Mouse (Mus musculus): Measurements from ENCODE around the gene Tenm4.
A peak's percentile ranks its signal among the peaks of the same experiment; 100 is the strongest.

DNA sequence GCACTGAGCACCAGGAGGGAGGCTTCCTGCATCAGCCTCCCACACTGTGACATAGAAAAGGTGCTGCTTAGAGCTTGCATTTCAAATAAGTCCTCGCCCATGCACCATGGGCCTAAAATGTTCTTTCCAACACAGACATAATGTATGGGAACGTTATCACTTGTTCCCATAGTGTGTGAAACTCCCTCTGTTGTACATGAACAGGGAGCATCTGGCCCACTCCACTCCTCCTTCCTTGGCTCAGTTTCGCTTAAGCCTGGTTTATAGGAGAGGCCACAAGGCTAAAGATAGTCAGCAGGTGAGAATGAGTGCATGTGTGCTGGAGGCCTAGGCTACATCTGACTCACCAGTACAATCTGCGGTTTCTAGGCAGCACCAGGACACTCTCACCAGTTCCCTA is 667.9 kb downstream of the Tenm4 start:
- TF ChIP-seq E2F4 (IDR thresholded peaks at IDR 0.05; ENCODE audit: insufficient replicate concordance, low read depth, low read length) (no peak), MYC (IDR thresholded peaks at IDR 0.05; ENCODE audit: low read depth, low read length) (no peak), TCF12 (IDR thresholded peaks at IDR 0.05; ENCODE audit: low read depth, low read length) (peak; percentile 43; the same call in 1 of the 2 replicates), GABPA (IDR thresholded peaks at IDR 0.05; ENCODE audit: insufficient replicate concordance, low read depth, low read length) (no peak), POLR2A (IDR thresholded peaks at IDR 0.05; ENCODE audit: low read depth, low read length) (no peak), EP300 (IDR thresholded peaks at IDR 0.05; ENCODE audit: low read length) (peak; percentile 68)

All from CH12.LX (cell line).